Mouse (Mus musculus): Measurements from ENCODE around the gene Hist2h2be. TPM values are rescaled to one million over a fixed set of nuclear protein-coding genes. Genes with fewer than 3 reads are reported as not detected.

Hist2h2be gene
- total and polyA plus RNA-seq, 3 experiments, result 6.9 to 10.1 (median 9.4) TPM

DNA sequence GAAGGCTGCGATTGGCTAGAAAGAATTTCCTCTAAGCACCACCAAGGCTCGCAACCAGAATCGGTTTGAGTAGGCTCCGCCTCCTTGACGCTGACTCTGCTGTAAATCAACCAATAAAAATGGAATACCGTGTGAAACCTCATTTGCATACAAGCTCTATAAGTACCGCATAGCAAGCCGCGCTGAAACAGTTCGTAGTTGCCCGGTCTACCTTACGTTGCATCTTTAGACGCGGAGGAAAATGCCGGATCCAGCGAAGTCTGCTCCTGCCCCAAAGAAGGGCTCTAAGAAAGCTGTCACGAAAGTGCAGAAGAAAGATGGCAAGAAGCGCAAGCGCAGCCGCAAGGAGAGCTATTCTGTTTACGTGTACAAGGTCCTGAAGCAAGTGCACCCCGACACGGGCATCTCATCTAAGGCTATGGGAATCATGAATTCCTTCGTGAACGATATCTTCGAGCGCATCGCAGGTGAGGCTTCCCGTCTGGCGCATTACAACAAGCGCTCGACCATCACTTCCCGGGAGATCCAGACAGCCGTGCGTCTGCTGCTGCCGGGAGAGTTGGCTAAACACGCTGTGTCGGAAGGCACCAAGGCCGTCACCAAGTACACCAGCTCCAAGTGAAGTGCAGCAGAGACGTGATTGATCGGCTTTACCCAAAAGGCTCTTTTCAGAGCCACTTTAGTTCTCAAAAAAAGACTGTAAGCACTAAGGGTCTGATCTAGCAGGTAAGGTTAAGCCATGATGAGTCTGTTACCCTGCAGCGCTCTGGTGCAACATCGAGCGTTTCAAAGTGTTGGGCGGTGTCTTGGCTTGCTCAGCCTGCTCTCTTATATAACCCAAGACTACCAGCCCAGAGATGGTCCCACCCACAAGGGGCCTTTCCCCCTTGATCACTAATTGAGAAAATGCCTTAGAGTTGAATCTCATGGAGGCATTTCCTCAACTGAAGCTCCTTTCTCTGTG lies 48.9 kb downstream of the Hist2h2be start, which contains the start of gene Hist2h2bb:
Gene Hist2h2bb (plus strand): TSS at position 242 of the 964 bp plus-strand sequence.
- Histone ChIP-seq H3K27me3 (ENCODE audit: control insufficient read depth, insufficient read depth, low read length) (no peaks in the 10 kb centered on the region), H3K4me3 (peak within 1 kb of the TSS; percentile 75)

More for the DNA sequence above, 48.9 kb downstream of the Hist2h2be start, which contains the start of gene Hist2h2bb:
- H3K4me1 ChIP-seq (ENCODE audit: control insufficient read depth, insufficient read depth, low read length), result peaks cover 4% of the 10 kb centered on the region
- H3K36me3 ChIP-seq (ENCODE audit: control insufficient read depth, insufficient read depth, low read length), result no peaks in the 10 kb centered on the region
- intact Hi-C loops (cut with DNase I), result no loop called here
- H3K9ac ChIP-seq (ENCODE audit: low read depth, low read length), result peak within 1 kb of the TSS; percentile 72
- H3K27ac ChIP-seq, result peak within 1 kb of the TSS; percentile 93
- TF ChIP-seq POLR2A (IDR thresholded peaks at IDR 0.05; ENCODE audit: insufficient read depth, low read depth, low read length) (peak; percentile 100), CTCF (IDR thresholded peaks at IDR 0.05) (no peak), EP300 (IDR thresholded peaks at IDR 0.05; ENCODE audit: insufficient read depth, low read depth, low read length) (peak; percentile 97)
- WGBS, result 2% methylated on average over 45 of the region's 45 CpGs
- peak; percentile 90 to 93 for DNase-seq
- no peaks in the 10 kb centered on the region for H3K79me2 ChIP-seq (replicated peaks; ENCODE audit: control insufficient read depth, insufficient read depth, low read length)

Small RNA genes lying within 50 kb of the gene (microRNA-seq; reads per million reads assigned to microRNA genes)
- gene Gm44492 (0 to 0.56 reads per million in 2 experiments), gene Gm47311 (0 reads per million in 2 experiments), gene Gm47313 (0 reads per million in 2 experiments)

Other genes with a start within 250 kb of the Hist2h2be start
- 10 to 100 TPM; 65.4 to 67.5 TPM for gene Plekho1, start 225.1 kb upstream of the Hist2h2be start, total RNA-seq (2021)
- 82.8 and 110 TPM in 2 replicates for gene Plekho1, start 225.1 kb upstream of the Hist2h2be start, polyA plus RNA-seq (2012; rRNA removed)
- gene Vps45, start 162.7 kb upstream of the Hist2h2be start, total RNA-seq (2021), result 10 to 100 TPM; 23.0 to 24.5 TPM
- 4.3 and 7.1 TPM in 2 replicates for gene Vps45, start 162.7 kb upstream of the Hist2h2be start, polyA plus RNA-seq (2012; rRNA removed)
- 10 to 100 TPM; 46.0 to 57.4 TPM for gene Otud7b, start 116.6 kb upstream of the Hist2h2be start, total RNA-seq (2021)
- 10.9 and 15.8 TPM in 2 replicates for gene Otud7b, start 116.6 kb upstream of the Hist2h2be start, polyA plus RNA-seq (2012; rRNA removed)
- 1 to 10 TPM; 2.1 to 3.5 TPM for gene Mtmr11, start 59.1 kb upstream of the Hist2h2be start, total RNA-seq (2021)
- 5.5 and 11.7 TPM in 2 replicates for gene Mtmr11, start 59.1 kb upstream of the Hist2h2be start, polyA plus RNA-seq (2012; rRNA removed)
- 10 to 100 TPM; 15.7 to 16.5 TPM for gene Sf3b4, start 48.8 kb upstream of the Hist2h2be start, total RNA-seq (2021)
- gene Sf3b4, start 48.8 kb upstream of the Hist2h2be start, polyA plus RNA-seq (2012; rRNA removed), result 19.2 and 23.0 TPM in 2 replicates
- gene Sv2a, start 40.0 kb upstream of the Hist2h2be start, total RNA-seq (2021), result 1 to 10 TPM; 3.4 to 5.4 TPM
- 4.5 and 5.7 TPM in 2 replicates for gene Sv2a, start 40.0 kb upstream of the Hist2h2be start, polyA plus RNA-seq (2012; rRNA removed)
- 10 to 100 TPM; 22.6 to 28.7 TPM for gene Bola1, start 1.4 kb upstream of the Hist2h2be start, total RNA-seq (2021)
- 22.3 and 36.0 TPM in 2 replicates for gene Bola1, start 1.4 kb upstream of the Hist2h2be start, polyA plus RNA-seq (2012; rRNA removed)
- gene Hist2h2ab, start 1.3 kb upstream of the Hist2h2be start, total RNA-seq (2021), result 1 to 10 TPM; 1.9 to 2.0 TPM
- 0.35 TPM in 1 of 2 replicates, not detected in the other for gene Hist2h2ab, start 1.3 kb upstream of the Hist2h2be start, polyA plus RNA-seq (2012; rRNA removed)
- 10 to 100 TPM; 18.1 to 26.3 TPM for gene Hist2h2ac, start 239 bp upstream of the Hist2h2be start, total RNA-seq (2021)
- gene Hist2h2ac, start 239 bp upstream of the Hist2h2be start, polyA plus RNA-seq (2012; rRNA removed), result 1.3 and 1.5 TPM in 2 replicates
- 1 to 10 TPM; 5.5 to 6.2 TPM for gene Hist2h3c2, start 18.0 kb downstream of the Hist2h2be start, total RNA-seq (2021)
- gene Hist2h3c2, start 18.0 kb downstream of the Hist2h2be start, polyA plus RNA-seq (2012; rRNA removed), result 9.2 and 12.0 TPM in 2 replicates
- 100 to 1,000 TPM; 189 to 218 TPM for gene Hist2h2aa2, start 19.2 kb downstream of the Hist2h2be start, total RNA-seq (2021)
- 33.9 and 73.5 TPM in 2 replicates for gene Hist2h2aa2, start 19.2 kb downstream of the Hist2h2be start, polyA plus RNA-seq (2012; rRNA removed)
- 10 to 100 TPM in 1 of 2 experiments, 1 to 10 TPM in 1; 7.1 to 13.0 TPM for gene Hist2h2aa1, start 24.4 kb downstream of the Hist2h2be start, total RNA-seq (2021)
- 60.4 and 124 TPM in 2 replicates for gene Hist2h2aa1, start 24.4 kb downstream of the Hist2h2be start, polyA plus RNA-seq (2012; rRNA removed)
- gene Hist2h3c1, start 25.6 kb downstream of the Hist2h2be start, total RNA-seq (2021), result not detected
- not detected in 2 replicates for gene Hist2h3c1, start 25.6 kb downstream of the Hist2h2be start, polyA plus RNA-seq (2012; rRNA removed)
- gene Hist2h4, start 42.2 kb downstream of the Hist2h2be start, total RNA-seq (2021), result 10 to 100 TPM; 11.6 to 14.0 TPM
- 1.1 and 1.4 TPM in 2 replicates for gene Hist2h4, start 42.2 kb downstream of the Hist2h2be start, polyA plus RNA-seq (2012; rRNA removed)
- 10 to 100 TPM; 11.5 to 18.3 TPM for gene Hist2h3b, start 47.5 kb downstream of the Hist2h2be start, total RNA-seq (2021)
- 0.94 and 5.2 TPM in 2 replicates for gene Hist2h3b, start 47.5 kb downstream of the Hist2h2be start, polyA plus RNA-seq (2012; rRNA removed)
- gene Hist2h2bb, start 48.6 kb downstream of the Hist2h2be start, total RNA-seq (2021), result 10 to 100 TPM; 34.1 to 34.7 TPM
- gene Hist2h2bb, start 48.6 kb downstream of the Hist2h2be start, polyA plus RNA-seq (2012; rRNA removed), result 1.2 TPM in 1 of 2 replicates, not detected in the other
- 1 to 10 TPM; 1.2 to 1.3 TPM for gene Fcgr1, start 72.8 kb downstream of the Hist2h2be start, total RNA-seq (2021)
- gene Fcgr1, start 72.8 kb downstream of the Hist2h2be start, polyA plus RNA-seq (2012; rRNA removed), result 1.1 and 2.4 TPM in 2 replicates
- not detected for gene BC107364, start 231.2 kb downstream of the Hist2h2be start, total RNA-seq (2021)
- 0.15 TPM in 1 of 2 replicates, not detected in the other for gene BC107364, start 231.2 kb downstream of the Hist2h2be start, polyA plus RNA-seq (2012; rRNA removed)